Mouse (Mus musculus) adrenal gland, adult 10 weeks (tissue): ENCODE results near the gene Ankrd26. TPM values are rescaled to one million over a fixed set of nuclear protein-coding genes. Genes with fewer than 3 reads are reported as not detected.

ENCODE experiments used
- polyA plus RNA-seq: library from polyadenylated mRNA; stranded (reverse); fragments of 350-450 nt; fragmentation: Illumina TruSeq; extraction: RNeasy Lipid Tissue Mini Kit (QIAGEN cat#74804); gene quantifications from one replicate; pipeline ENCODE4 v1.2.3, GENCODE M21; 2014; ENCODE audit warnings: low read depth, low replicate concordance

The Ankrd26 gene
- 8.0 TPM for polyA plus RNA-seq

GRCm38 (mm10) chr6:118561745-118562609, at the start of gene Ankrd26:
TSS of gene Ankrd26 (minus strand) at chr6:118562226.

GRCm38 (mm10) chr6:118478957-118479708, 82.9 kb downstream of the Ankrd26 start, which contains the start of gene Zfp9:
TSS of gene Zfp9 (minus strand) at chr6:118479320.

GRCm38 (mm10) chr6:118455042-118455631, 106.9 kb downstream of the Ankrd26 start, which contains the start of gene Zfp248:
TSS of gene Zfp248 (minus strand) at chr6:118455528.

Other genes starting within 250 kb of the Ankrd26 start
- 28.8 TPM for gene Bms1, start 142.8 kb downstream of the Ankrd26 start, polyA plus RNA-seq
- 5.6 TPM for gene Zfp248, start 106.7 kb downstream of the Ankrd26 start, polyA plus RNA-seq
- 12.1 TPM for gene Zfp9, start 82.9 kb downstream of the Ankrd26 start, polyA plus RNA-seq